Mouse (Mus musculus) midbrain, embryonic 10.5 days (tissue): Measurements from ENCODE around the gene Gtf3c5. TPM values are rescaled to one million over a fixed set of nuclear protein-coding genes. Genes with fewer than 3 reads are reported as not detected.
A peak's percentile ranks its signal among the peaks of the same experiment; 100 is the strongest.

Experiments used
- DNase-seq: peaks from one replicate; pipeline ENCODE4 v3.0.0-alpha.2; 2017; ENCODE audit warnings: low spot score
- H3K27ac ChIP-seq: fragments of 300-500 bp; sonication (generic); replicated peaks from 2 replicates; pipeline ENCODE4 v1.5.1; 2016; ENCODE audit warnings: mild to moderate bottlenecking
- H3K27me3 ChIP-seq: fragments of 300-500 bp; sonication (generic); 2 replicates; pipeline ENCODE4 v1.6.1; 2016; ENCODE audit warnings: low read depth, mild to moderate bottlenecking; ENCODE audit not compliant: poor library complexity, severe bottlenecking
- H3K36me3 ChIP-seq: fragments of 300-500 bp; sonication (generic); 2 replicates; pipeline ENCODE4 v1.6.1; 2016; ENCODE audit warnings: mild to moderate bottlenecking, moderate library complexity
- H3K4me1 ChIP-seq: fragments of 300-500 bp; sonication (generic); 2 replicates; pipeline ENCODE4 v1.6.1; 2016
- H3K4me3 ChIP-seq: fragments of 300-500 bp; sonication (generic); 2 replicates; pipeline ENCODE4 v1.5.1; 2016; ENCODE audit warnings: mild to moderate bottlenecking, moderate library complexity
- H3K9me3 ChIP-seq: fragments of 300-500 bp; sonication (generic); replicated peaks from 2 replicates; pipeline ENCODE4 v1.6.1; 2016; ENCODE audit warnings: mild to moderate bottlenecking
- WGBS: fragments of 180-500 bp; shearing (Covaris S2); methylation state at CpG from one replicate; pipeline ENCODE4 v1.1.7; 2016; 5-methylcytosine and 5-hydroxymethylcytosine counted together
- polyA plus RNA-seq: library from polyadenylated mRNA; unstranded; fragments of >200 nt; fragmentation: Nextera tagmentation; extraction: Ambion mirVana; gene quantifications from 2 replicates; pipeline ENCODE4 v1.2.1, GENCODE M21; 2016

Gene Gtf3c5
- polyA plus RNA-seq, 1 experiment from 2014 or later, result 58.1 TPM

DNA sequence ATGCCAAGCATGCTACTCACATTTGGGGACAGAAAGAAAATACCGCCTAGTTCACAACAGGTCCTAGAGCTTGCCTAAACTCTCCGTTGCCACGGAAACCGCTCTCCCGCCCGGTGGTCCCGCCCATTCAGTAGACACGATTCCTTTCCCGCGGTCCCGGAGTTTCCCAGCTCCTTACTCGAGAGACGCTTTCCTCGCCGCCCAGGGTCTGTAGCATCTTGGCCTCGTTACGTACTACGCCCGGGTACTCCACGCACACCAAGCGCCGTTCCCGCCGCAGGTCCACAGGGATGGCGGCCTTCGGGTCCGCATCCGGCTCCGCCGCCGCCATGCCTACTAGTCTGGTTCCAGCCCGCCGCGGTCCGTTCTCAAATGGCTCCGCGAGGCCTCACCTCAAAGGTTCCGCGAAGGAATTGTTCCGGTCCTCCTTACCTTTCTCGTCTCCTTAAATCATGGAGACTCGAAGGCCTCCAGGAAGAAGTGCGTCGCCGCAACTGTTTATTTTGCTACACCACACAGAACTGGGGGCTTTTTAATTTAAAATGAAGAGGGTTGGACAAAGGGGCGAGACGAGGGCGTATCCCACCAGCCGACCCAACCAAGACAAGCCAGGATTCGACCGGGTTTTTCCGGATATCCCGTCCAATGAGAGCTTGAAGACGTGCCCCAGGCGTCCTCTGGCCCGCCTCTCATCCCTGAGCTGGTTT is 751 bp downstream of the Gtf3c5 start:
- peaks cover 28% of the 10 kb centered on the region for H3K4me1 ChIP-seq
- H3K4me3 ChIP-seq, result peak overlapping the region; percentile 76
- under 1% methylated on average over 56 of the region's 56 CpGs for WGBS
- peak; percentile 90 for DNase-seq
- H3K9me3 ChIP-seq, result no peaks in the 10 kb centered on the region
- H3K36me3 ChIP-seq, result peaks cover 36% of the 10 kb centered on the region
- peak overlapping the region; percentile 97 for H3K27ac ChIP-seq
- H3K27me3 ChIP-seq, result no peaks in the 10 kb centered on the region

DNA sequence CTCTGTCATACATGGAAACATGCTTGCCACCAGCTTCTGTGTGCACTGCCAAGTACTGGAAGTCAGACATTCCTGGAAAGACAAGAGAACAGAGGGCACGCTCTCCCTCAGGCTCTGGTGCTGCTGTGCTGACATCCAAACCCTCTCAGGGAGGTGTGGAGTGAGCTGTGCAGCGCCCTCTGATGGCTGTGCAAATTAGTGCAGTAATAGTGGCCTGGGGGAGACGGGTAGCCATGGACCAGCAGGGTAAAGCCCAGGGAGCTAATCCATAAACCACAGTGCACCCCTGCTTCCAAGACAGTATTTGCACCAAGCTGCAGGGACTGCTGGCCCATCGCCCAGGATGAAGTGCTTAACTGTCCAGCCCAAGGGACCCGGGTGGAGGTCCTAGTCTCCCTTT is 5.5 kb downstream of the Gtf3c5 start:
- Histone ChIP-seq H3K4me3 (no peak overlapping the region), H3K36me3 (peaks cover 84% of the 10 kb centered on the region), H3K27me3 (no peaks in the 10 kb centered on the region), H3K27ac (no peak overlapping the region), H3K9me3 (no peaks in the 10 kb centered on the region), H3K4me1 (peaks cover 19% of the 10 kb centered on the region)
- DNase-seq, result no peak
- 73% methylated on average over 5 of the region's 5 CpGs for WGBS

DNA sequence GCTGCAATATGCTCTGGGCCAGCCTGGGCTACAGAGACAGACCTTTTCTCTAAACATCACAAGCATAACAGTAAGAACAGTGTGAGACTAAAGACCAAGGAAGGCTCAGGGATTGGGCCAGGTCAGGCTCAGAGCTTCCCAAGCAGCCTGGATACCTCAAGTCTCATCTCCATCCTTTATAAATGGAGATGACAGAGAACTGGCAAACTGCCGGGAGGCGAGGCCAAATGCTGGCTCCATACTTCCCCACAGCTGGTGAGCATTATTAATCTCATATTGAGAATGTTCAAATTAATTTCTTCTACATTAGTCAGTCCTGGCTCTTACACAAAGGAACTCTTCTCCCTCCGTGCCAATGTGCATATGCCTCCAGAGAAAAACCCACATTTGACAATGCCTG is 6.7 kb downstream of the Gtf3c5 start:
- Histone ChIP-seq H3K4me3 (no peak overlapping the region), H3K36me3 (peaks cover 95% of the 10 kb centered on the region), H3K9me3 (no peaks in the 10 kb centered on the region), H3K4me1 (peaks cover 12% of the 10 kb centered on the region), H3K27me3 (no peaks in the 10 kb centered on the region), H3K27ac (no peak overlapping the region)
- 92% methylated on average over 3 of the region's 3 CpGs for WGBS
- DNase-seq, result no peak

- H3K36me3 ChIP-seq, result peaks cover 100% of the 10 kb centered on the region
- no peak overlapping the region for H3K4me3 ChIP-seq
- no peaks in the 10 kb centered on the region for H3K9me3 ChIP-seq
- H3K27ac ChIP-seq, result no peak overlapping the region
- no peaks in the 10 kb centered on the region for H3K27me3 ChIP-seq
- 86% methylated on average over 4 of the region's 4 CpGs for WGBS
- H3K4me1 ChIP-seq, result no peaks in the 10 kb centered on the region
- DNase-seq, result no peak
These were observed 8.2 kb downstream of the Gtf3c5 start for GRCm38 (mm10) chr2:28575341-28575740.

DNA sequence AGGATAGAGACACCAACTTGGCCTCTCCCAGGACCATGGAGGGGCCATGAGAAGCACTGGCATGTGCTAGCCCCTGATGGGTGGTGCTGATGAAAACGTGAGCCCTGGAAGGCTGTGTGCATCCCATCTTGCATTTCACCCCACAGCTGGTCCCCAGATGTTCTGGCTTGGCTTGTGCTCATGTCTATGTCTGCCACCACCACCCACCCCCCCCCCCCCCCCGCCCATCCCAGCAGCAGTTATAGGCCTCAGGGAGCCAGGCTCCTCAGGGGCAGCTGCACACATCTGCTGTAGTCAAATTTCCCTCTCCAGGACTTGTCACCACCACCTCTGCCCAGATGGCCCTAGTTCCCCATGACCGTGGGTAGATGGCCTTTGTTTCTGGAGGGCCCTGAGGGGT is 13.6 kb downstream of the Gtf3c5 start:
- no peak for DNase-seq
- WGBS, result 82% methylated on average over 3 of the region's 3 CpGs
- H3K36me3 ChIP-seq, result peaks cover 100% of the 10 kb centered on the region
- no peaks in the 10 kb centered on the region for H3K4me1 ChIP-seq
- no peak overlapping the region for H3K4me3 ChIP-seq
- H3K9me3 ChIP-seq, result no peaks in the 10 kb centered on the region
- H3K27me3 ChIP-seq, result no peaks in the 10 kb centered on the region
- no peak overlapping the region for H3K27ac ChIP-seq

DNA sequence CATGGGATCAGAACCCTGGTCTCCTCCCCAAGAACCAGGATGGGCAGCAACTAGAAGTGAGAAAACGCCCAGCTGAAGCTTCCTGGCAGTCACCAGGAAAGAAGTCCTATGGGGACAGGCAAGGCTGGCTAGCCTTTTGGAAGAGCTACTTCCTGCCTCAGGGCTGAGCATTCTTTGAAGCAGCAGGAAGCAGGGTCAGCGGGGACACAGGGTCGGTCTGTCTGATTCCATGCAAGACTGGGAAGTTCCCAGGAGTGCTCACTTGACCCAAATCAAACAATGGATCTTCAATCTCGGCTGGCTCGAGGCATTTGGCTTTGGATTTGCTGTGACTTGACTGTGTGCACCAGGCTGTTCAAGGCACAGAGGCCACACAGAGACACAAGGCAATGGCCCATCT is 17.0 kb downstream of the Gtf3c5 start:
- 76% methylated on average over 5 of the region's 5 CpGs for WGBS
- Histone ChIP-seq H3K36me3 (peaks cover 72% of the 10 kb centered on the region), H3K27me3 (no peaks in the 10 kb centered on the region), H3K4me1 (no peaks in the 10 kb centered on the region), H3K4me3 (no peak overlapping the region), H3K9me3 (no peaks in the 10 kb centered on the region), H3K27ac (no peak overlapping the region)
- DNase-seq, result no peak

GRCm38 (mm10) chr2:28564380-28564779 is 19.2 kb downstream of the Gtf3c5 start:
- Histone ChIP-seq H3K4me3 (no peak overlapping the region), H3K36me3 (peaks cover 50% of the 10 kb centered on the region), H3K27ac (no peak overlapping the region), H3K4me1 (no peaks in the 10 kb centered on the region), H3K9me3 (no peaks in the 10 kb centered on the region), H3K27me3 (no peaks in the 10 kb centered on the region)
- no peak for DNase-seq
- 83% methylated on average over 4 of the region's 4 CpGs for WGBS

DNA sequence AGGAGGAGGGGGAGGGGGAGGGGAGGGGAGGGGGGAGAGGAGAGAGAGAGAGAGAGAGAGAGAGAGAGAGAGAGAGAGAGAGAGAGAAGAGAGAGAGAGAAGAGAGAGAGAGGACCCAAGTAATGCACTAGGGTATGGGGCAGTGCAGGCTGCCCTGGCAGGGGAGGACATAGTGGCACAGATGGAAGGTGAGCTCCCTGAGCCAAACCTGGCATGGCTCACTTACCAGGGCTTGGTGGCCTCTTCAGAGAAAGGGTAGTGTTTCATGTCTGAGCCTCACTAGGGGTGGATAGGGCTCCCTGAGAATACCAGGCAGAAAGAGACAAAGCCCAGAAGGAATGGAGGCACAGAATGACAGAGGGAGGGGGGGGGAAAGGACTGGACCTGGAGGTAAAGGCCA is 19.7 kb downstream of the Gtf3c5 start:
- no peaks in the 10 kb centered on the region for H3K9me3 ChIP-seq
- H3K27ac ChIP-seq, result no peak overlapping the region
- no peak overlapping the region for H3K4me3 ChIP-seq
- DNase-seq, result no peak
- H3K36me3 ChIP-seq, result peaks cover 45% of the 10 kb centered on the region
- no peaks in the 10 kb centered on the region for H3K27me3 ChIP-seq
- no peaks in the 10 kb centered on the region for H3K4me1 ChIP-seq

DNA sequence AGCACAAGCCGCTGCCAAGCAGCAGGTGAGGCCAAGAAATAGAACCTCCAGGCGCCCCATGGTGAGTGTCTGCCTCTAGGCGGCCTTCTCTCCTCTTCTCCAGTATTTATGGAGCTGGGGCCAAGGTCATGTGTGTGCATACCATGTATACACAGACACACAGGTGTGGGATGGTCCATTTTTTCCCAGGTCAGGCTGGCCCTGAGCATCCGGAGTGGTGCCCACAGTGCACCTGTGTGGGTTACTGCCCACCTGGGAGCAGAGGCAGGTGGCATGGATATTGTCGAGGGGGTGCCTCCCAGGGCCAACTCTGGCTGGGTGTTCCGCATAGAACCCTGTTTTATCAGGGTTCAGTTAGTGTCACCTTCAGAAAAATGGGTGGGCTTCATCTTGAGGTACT is 20.2 kb downstream of the Gtf3c5 start, which contains the start of gene Cel:
TSS of gene Cel (minus strand) at position 101 of the 400 bp plus-strand sequence.
- Histone ChIP-seq H3K36me3 (peaks cover 40% of the 10 kb centered on the region), H3K4me3 (no peak within 1 kb of the TSS), H3K9me3 (no peaks in the 10 kb centered on the region), H3K27ac (no peak within 1 kb of the TSS), H3K4me1 (no peaks in the 10 kb centered on the region), H3K27me3 (no peaks in the 10 kb centered on the region)
- 73% methylated on average over 6 of the region's 6 CpGs for WGBS
- DNase-seq, result no peak

DNA sequence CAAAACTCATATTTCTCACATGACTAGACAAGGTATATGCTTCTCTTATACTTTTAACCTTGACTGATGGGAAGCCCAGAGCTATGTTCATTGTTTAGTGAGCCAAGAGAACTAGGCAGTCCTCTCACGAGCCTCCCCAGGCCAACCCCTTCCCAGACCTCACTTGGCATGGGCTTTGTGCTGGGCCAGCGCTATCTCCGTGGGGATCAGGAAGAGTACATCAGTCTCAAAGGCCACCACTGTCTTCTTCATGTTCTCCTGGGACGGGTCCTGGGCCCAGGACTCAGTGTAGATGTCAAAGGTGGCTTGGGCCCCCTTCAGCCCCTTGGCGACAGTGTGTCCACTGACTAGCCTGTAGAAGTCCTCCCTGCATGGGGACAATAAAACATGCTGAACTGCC is 26.1 kb downstream of the Gtf3c5 start:
- Histone ChIP-seq H3K9me3 (no peaks in the 10 kb centered on the region), H3K27me3 (no peaks in the 10 kb centered on the region), H3K36me3 (peaks cover 24% of the 10 kb centered on the region), H3K4me1 (no peaks in the 10 kb centered on the region), H3K4me3 (no peak overlapping the region), H3K27ac (no peak overlapping the region)
- WGBS, result 86% methylated on average over 5 of the region's 5 CpGs
- DNase-seq, result no peak

DNA sequence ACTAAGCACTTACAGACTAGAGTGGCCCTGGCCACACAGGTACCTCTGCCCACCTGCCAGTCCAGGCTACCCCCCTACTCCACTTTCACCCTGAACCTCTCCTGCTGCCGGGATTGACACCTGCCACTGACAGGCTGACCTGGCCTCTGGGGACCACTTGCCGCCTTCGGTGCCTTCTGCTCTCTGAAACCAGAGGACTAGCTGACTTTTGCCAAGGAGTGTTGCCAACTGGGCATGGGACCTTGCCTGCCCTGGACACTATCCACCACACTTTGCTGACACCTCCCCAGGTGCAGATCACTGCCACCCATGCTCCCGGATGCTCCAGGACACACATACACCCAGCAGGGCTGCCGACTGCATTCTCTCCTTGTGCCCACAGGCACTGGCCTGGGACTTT is 31.2 kb downstream of the Gtf3c5 start:
- 93% methylated on average over 5 of the region's 5 CpGs for WGBS
- H3K9me3 ChIP-seq, result no peaks in the 10 kb centered on the region

GRCm38 (mm10) chr2:28549157-28549556 is 34.4 kb downstream of the Gtf3c5 start:
- Histone ChIP-seq H3K4me1 (0 out of 2 replicates have a peak, but pooled peaks cover 3% of the 10 kb centered on the region), H3K27me3 (no peaks in the 10 kb centered on the region), H3K4me3 (no peak overlapping the region), H3K9me3 (no peaks in the 10 kb centered on the region), H3K36me3 (peaks cover 95% of the 10 kb centered on the region), H3K27ac (no peak overlapping the region)
- WGBS, result 93% methylated on average over 13 of the region's 13 CpGs
- no peak for DNase-seq

More for the DNA sequence above, 31.2 kb downstream of the Gtf3c5 start:
- Histone ChIP-seq H3K4me1 (0 out of 2 replicates have a peak, but pooled peaks cover 3% of the 10 kb centered on the region), H3K27me3 (no peaks in the 10 kb centered on the region), H3K27ac (no peak overlapping the region), H3K36me3 (peaks cover 70% of the 10 kb centered on the region), H3K4me3 (no peak overlapping the region)
- no peak for DNase-seq

- no peaks in the 10 kb centered on the region for H3K9me3 ChIP-seq
- H3K4me3 ChIP-seq, result no peak overlapping the region
- 53% methylated on average over 11 of the region's 11 CpGs for WGBS
- no peaks in the 10 kb centered on the region for H3K27me3 ChIP-seq
- peak; percentile 82 for DNase-seq
- H3K36me3 ChIP-seq, result peaks cover 95% of the 10 kb centered on the region
- 0 out of 2 replicates have a peak, but pooled peaks cover 3% of the 10 kb centered on the region for H3K4me1 ChIP-seq
- H3K27ac ChIP-seq, result peak overlapping the region; percentile 19; the same call in 1 of the 2 replicates
These were observed 36.0 kb downstream of the Gtf3c5 start for GRCm38 (mm10) chr2:28547237-28548172.
